Mouse (Mus musculus): ENCODE measurements at regions not wholly inside any gene's neighbourhood (a gene's known extent, or its start where the extent isn't known, plus 50 kb on each side); places are given as distances from the start of the nearest gene placed in this dataset.
A peak's percentile ranks its signal among the peaks of the same experiment; 100 is the strongest.

GRCm38 (mm10) chr13:34398061-34398787 lies 53.2 kb upstream of the Slc22a23 start:
- peak; percentile 70 for DNase-seq (ENCODE audit: low read depth, low spot score)
- H3K36me3 ChIP-seq (ENCODE audit: control insufficient read depth in 1 of 2, insufficient read depth in 2 of 2, low read length in 2 of 2): peaks cover 0 to 3% of the 10 kb centered on the region in 2 experiments; a peak in 2 of 4 replicates
- no peaks in the 10 kb centered on the region for H3K9me3 ChIP-seq (replicated peaks; ENCODE audit: insufficient read depth, low read length)
- TF ChIP-seq BHLHE40 (IDR thresholded peaks at IDR 0.05; ENCODE audit: borderline replicate concordance, low read depth, low read length) (peak; percentile 32; the same call in 1 of the 2 replicates), TCF12 (IDR thresholded peaks at IDR 0.05; ENCODE audit: low read depth, low read length) (peak; percentile 61), MAX (IDR thresholded peaks at IDR 0.05; ENCODE audit: low read length) (no peak), JUND (IDR thresholded peaks at IDR 0.05; ENCODE audit: low read depth, low read length) (0 out of 2 replicates have a peak, but pooled peaks have one; percentile 54), TAL1 (IDR thresholded peaks at IDR 0.05; ENCODE audit: low read length) (peak; percentile 88), ZMIZ1 (IDR thresholded peaks at IDR 0.05; ENCODE audit: low read depth, low read length) (no peak), TBP (IDR thresholded peaks at IDR 0.05; ENCODE audit: low read depth, low read length) (no peak), GATA1 (IDR thresholded peaks at IDR 0.05; ENCODE audit: low read depth, low read length) (peak; percentile 63), MXI1 (IDR thresholded peaks at IDR 0.05; ENCODE audit: low read depth, low read length) (peak; percentile 26; the same call in 1 of the 2 replicates), EP300 (IDR thresholded peaks at IDR 0.05; ENCODE audit: low read depth in 1 of 2, low read length in 2 of 2) (peak; percentile 76 to 82), ELF1 (IDR thresholded peaks at IDR 0.05; ENCODE audit: low read depth, low read length) (no peak), ETS1 (IDR thresholded peaks at IDR 0.05; ENCODE audit: low read depth, low read length) (peak; percentile 41; the same call in 1 of the 2 replicates), MYC (IDR thresholded peaks at IDR 0.05; ENCODE audit: low read depth, low read length) (peak; percentile 58; the same call in 1 of the 2 replicates), GABPA (IDR thresholded peaks at IDR 0.05; ENCODE audit: low read depth, low read length) (no peak)
- H3K4me1 ChIP-seq (ENCODE audit: control insufficient read depth in 1 of 2, insufficient read depth in 2 of 2, low read length in 2 of 2): peaks cover 4 to 7% of the 10 kb centered on the region in 2 experiments; a peak in 3 of 4 replicates
- peak overlapping the region; percentile 14; the same call in 1 of the 2 replicates for H3K27ac ChIP-seq (ENCODE audit: control insufficient read depth, low read depth, low read length)
- H3K27me3 ChIP-seq (ENCODE audit: control insufficient read depth in 1 of 2, insufficient read depth in 2 of 2, low read length in 2 of 2): 0 out of 4 replicates have a peak, but pooled peaks cover 0 to 1% of the 10 kb centered on the region in 2 experiments
- H3K4me3 ChIP-seq (ENCODE audit: control insufficient read depth in 1 of 2, insufficient read depth in 1 of 2, low read depth in 2 of 2, low read length in 2 of 2): peak overlapping the region; percentile 48 to 66
- H3K9ac ChIP-seq (ENCODE audit: control insufficient read depth, low read depth, low read length, poor library complexity, severe bottlenecking): peak overlapping the region; percentile 38
- no peaks in the 10 kb centered on the region for H3K79me2 ChIP-seq (ENCODE audit: control insufficient read depth, insufficient read depth, low read length, poor library complexity)

DNA sequence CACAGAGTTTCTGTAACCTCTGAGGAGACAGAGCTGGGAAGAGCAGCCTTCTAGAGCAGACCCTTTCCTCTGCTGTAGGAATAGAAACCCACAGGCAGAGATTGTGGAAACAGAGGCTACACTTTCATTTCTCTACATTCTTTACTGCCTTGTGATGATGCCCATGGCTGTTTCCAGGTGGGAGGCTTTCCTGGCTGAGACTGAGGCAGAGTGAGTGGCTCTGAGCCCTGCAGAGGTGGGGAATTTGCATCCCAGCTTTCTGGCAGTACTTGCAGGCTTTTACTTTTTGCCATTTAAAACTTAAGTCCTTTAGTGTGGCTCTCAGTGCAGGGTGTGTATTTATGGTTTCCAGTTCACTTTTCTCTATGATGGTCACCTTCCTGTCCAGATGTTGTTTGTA lies 50.5 kb upstream of the Slc22a23 start:
- Histone ChIP-seq H3K4me1 (ENCODE audit: control insufficient read depth in 1 of 2, insufficient read depth in 2 of 2, low read length in 2 of 2) (peaks cover 4 to 7% of the 10 kb centered on the region in 2 experiments; a peak in 3 of 4 replicates), H3K27me3 (ENCODE audit: control insufficient read depth in 1 of 2, insufficient read depth in 2 of 2, low read length in 2 of 2) (no peaks in the 10 kb centered on the region), H3K9me3 (replicated peaks; ENCODE audit: insufficient read depth, low read length) (no peaks in the 10 kb centered on the region), H3K27ac (ENCODE audit: control insufficient read depth, low read depth, low read length) (no peak overlapping the region), H3K79me2 (ENCODE audit: control insufficient read depth, insufficient read depth, low read length, poor library complexity) (no peaks in the 10 kb centered on the region), H3K4me3 (ENCODE audit: control insufficient read depth in 1 of 2, insufficient read depth in 1 of 2, low read depth in 2 of 2, low read length in 2 of 2) (no peak overlapping the region), H3K36me3 (ENCODE audit: control insufficient read depth in 1 of 2, insufficient read depth in 2 of 2, low read length in 2 of 2) (peaks cover 0 to 3% of the 10 kb centered on the region in 2 experiments; a peak in 2 of 4 replicates), H3K9ac (ENCODE audit: control insufficient read depth, low read depth, low read length, poor library complexity, severe bottlenecking) (no peak overlapping the region)
- no peak for TF ChIP-seq ZC3H11A (IDR thresholded peaks at IDR 0.05; ENCODE audit: low read depth, low read length)
- no peak for TF ChIP-seq MXI1 (IDR thresholded peaks at IDR 0.05; ENCODE audit: low read depth, low read length)
- no peak for TF ChIP-seq EP300 (IDR thresholded peaks at IDR 0.05; ENCODE audit: low read depth in 1 of 2, low read length in 2 of 2)
- no peak for TF ChIP-seq TAL1 (IDR thresholded peaks at IDR 0.05; ENCODE audit: low read length)
- TF ChIP-seq ZNF384 (IDR thresholded peaks at IDR 0.05; ENCODE audit: low read depth, low read length): no peak
- TF ChIP-seq HCFC1 (IDR thresholded peaks at IDR 0.05; ENCODE audit: low read depth, low read length): no peak
- no peak for DNase-seq (ENCODE audit: low read depth, low spot score)
